ENCODE assay signal across 29 mouse cellular contexts in genomic region chr7:88491020-88491419, GRCm38 (mm10).
DNase-seq lines count a peak whose midpoint lies in the region; ATAC-seq and TF ChIP-seq lines count a peak whose summit lies in the region.
"Had no signal": no experiment of that assay in that cellular context is flagged by ENCODE, and none has a peak within 500 bp of the region (broad histone marks: within the 10 kb centered on the region; RNA-seq: fewer than 3 reads in every experiment).

No protein-coding gene starts in this region.

- H3K9ac ChIP-seq in forebrain, embryonic 14.5 days (ENCODE audit: low read length), result no peak overlapping the region
- no peak overlapping the region for H3K9ac ChIP-seq in forebrain, postnatal 0 days
- H3K9ac ChIP-seq in neural tube, embryonic 11.5 days (ENCODE audit: low read length), result no peak overlapping the region
- no peak overlapping the region for H3K9ac ChIP-seq in neural tube, embryonic 15.5 days (replicated peaks)
- H3K9ac ChIP-seq: embryonic facial prominence, embryonic 13.5 days; hindbrain, embryonic 12.5 days; intestine, embryonic 15.5 days; liver, embryonic 12.5 days; liver, postnatal 0 days; neural tube, embryonic 12.5 days had no signal

- DNase-seq in forebrain, embryonic 14.5 days (ENCODE audit: low spot score), result peak; percentile 27
- no peak for DNase-seq in forebrain, postnatal 0 days
- no peak for DNase-seq in neural tube, embryonic 11.5 days (ENCODE audit: low spot score)
- peak; percentile 15 for DNase-seq in embryo, embryonic 11 days
- no peak for DNase-seq in right cerebral cortex, postnatal 14 days
- DNase-seq in lung, adult 18-20 months, result no peak
- DNase-seq: adrenal gland, adult 2 months; adrenal gland, postnatal 36 days; cerebellum, adult 2 months; cerebellum, postnatal 14 days; gastrocnemius, postnatal 14 days; heart, postnatal 14 days; kidney, adult 2 months; kidney, postnatal 4 days; left cerebral cortex, postnatal 4 days; liver, postnatal 0 days; lung, postnatal 4 days; thymus, postnatal 4 days had no signal

- ATAC-seq in forebrain, embryonic 14.5 days, result peak; percentile 68
- no peak for ATAC-seq in forebrain, postnatal 0 days
- ATAC-seq in neural tube, embryonic 11.5 days (ENCODE audit: insufficient read depth, low FRiP score, low TSS enrichment), result 0 out of 2 replicates have a peak, but pooled peaks have one; percentile 38
- ATAC-seq in neural tube, embryonic 15.5 days (ENCODE audit: low FRiP score), result no peak
- ATAC-seq: activated CD4-positive, CD25-positive, alpha-beta regulatory T cell, adult 4 months; hindbrain, postnatal 0 days; intestine, embryonic 15.5 days; liver, embryonic 12.5 days; liver, postnatal 0 days; lung, postnatal 0 days had no signal

- H3K27ac ChIP-seq in forebrain, embryonic 14.5 days (ENCODE audit: low read depth, low read length), result no peak overlapping the region
- no peak overlapping the region for H3K27ac ChIP-seq in forebrain, postnatal 0 days (ENCODE audit: low read depth, low read length)
- no peak overlapping the region for H3K27ac ChIP-seq in neural tube, embryonic 11.5 days (ENCODE audit: low read depth, low read length)
- no peak overlapping the region for H3K27ac ChIP-seq in neural tube, embryonic 15.5 days (replicated peaks)
- H3K27ac ChIP-seq: embryonic facial prominence, embryonic 13.5 days; hindbrain, embryonic 12.5 days; hindbrain, postnatal 0 days; intestine, embryonic 15.5 days; liver, embryonic 12.5 days; neural tube, embryonic 12.5 days had no signal

- 8% methylated on average over 2 of the region's 2 CpGs for WGBS in forebrain, embryonic 14.5 days
- WGBS in forebrain, postnatal 0 days, result 16% methylated on average over 2 of the region's 2 CpGs
- 28% methylated on average over 2 of the region's 2 CpGs for WGBS in neural tube, embryonic 11.5 days
- 8% methylated on average over 2 of the region's 2 CpGs for WGBS in neural tube, embryonic 15.5 days

- no peak for TF ChIP-seq CTCF in forebrain, postnatal 0 days (IDR thresholded peaks at IDR 0.05; ENCODE audit: low read depth)

- H3K36me3 ChIP-seq in forebrain, embryonic 14.5 days (ENCODE audit: control insufficient read depth, insufficient read depth, low read length), result no peaks in the 10 kb centered on the region
- no peaks in the 10 kb centered on the region for H3K36me3 ChIP-seq in forebrain, postnatal 0 days (ENCODE audit: insufficient read depth)
- H3K36me3 ChIP-seq in neural tube, embryonic 11.5 days (ENCODE audit: control insufficient read depth, insufficient read depth, low read length), result no peaks in the 10 kb centered on the region
- H3K36me3 ChIP-seq in neural tube, embryonic 15.5 days, result no peaks in the 10 kb centered on the region
- H3K36me3 ChIP-seq: embryonic facial prominence, embryonic 13.5 days; hindbrain, embryonic 12.5 days; intestine, embryonic 15.5 days; liver, embryonic 12.5 days; neural tube, embryonic 12.5 days had no signal

- H3K9me3 ChIP-seq in forebrain, embryonic 14.5 days (replicated peaks; ENCODE audit: control insufficient read depth, low read length), result no peaks in the 10 kb centered on the region
- no peaks in the 10 kb centered on the region for H3K9me3 ChIP-seq in forebrain, postnatal 0 days (ENCODE audit: low read length)
- no peaks in the 10 kb centered on the region for H3K9me3 ChIP-seq in neural tube, embryonic 11.5 days (ENCODE audit: control insufficient read depth, low read length)
- no peaks in the 10 kb centered on the region for H3K9me3 ChIP-seq in neural tube, embryonic 15.5 days (replicated peaks)
- H3K9me3 ChIP-seq: embryonic facial prominence, embryonic 13.5 days; hindbrain, embryonic 12.5 days; intestine, embryonic 15.5 days; liver, embryonic 12.5 days; megakaryocyte, embryonic 14.5 days; neural tube, embryonic 12.5 days had no signal

- H3K4me3 ChIP-seq in forebrain, embryonic 14.5 days (ENCODE audit: low read depth, low read length), result no peak overlapping the region
- no peak overlapping the region for H3K4me3 ChIP-seq in forebrain, postnatal 0 days (ENCODE audit: low read depth, low read length)
- no peak overlapping the region for H3K4me3 ChIP-seq in neural tube, embryonic 11.5 days (ENCODE audit: low read depth, low read length)
- H3K4me3 ChIP-seq in neural tube, embryonic 15.5 days (replicated peaks), result no peak overlapping the region
- H3K4me3 ChIP-seq: embryonic facial prominence, embryonic 13.5 days; erythroblast, embryonic 14.5 days; hindbrain, embryonic 12.5 days; intestine, embryonic 15.5 days; liver, embryonic 12.5 days; megakaryocyte, embryonic 14.5 days; neural tube, embryonic 12.5 days had no signal

- H3K27me3 ChIP-seq in forebrain, embryonic 14.5 days (replicated peaks; ENCODE audit: control insufficient read depth, insufficient read depth, low read length), result no peaks in the 10 kb centered on the region
- H3K27me3 ChIP-seq in forebrain, postnatal 0 days (ENCODE audit: insufficient read depth, low read length), result no peaks in the 10 kb centered on the region
- H3K27me3 ChIP-seq in neural tube, embryonic 11.5 days (ENCODE audit: control insufficient read depth, insufficient read depth, low read length), result no peaks in the 10 kb centered on the region
- H3K27me3 ChIP-seq in neural tube, embryonic 15.5 days (replicated peaks), result no peaks in the 10 kb centered on the region
- H3K27me3 ChIP-seq: embryonic facial prominence, embryonic 13.5 days; hindbrain, embryonic 12.5 days; intestine, embryonic 15.5 days; liver, embryonic 12.5 days; megakaryocyte, embryonic 14.5 days; neural tube, embryonic 12.5 days had no signal

- H3K4me1 ChIP-seq in forebrain, embryonic 14.5 days (ENCODE audit: control insufficient read depth, insufficient read depth, low read length), result no peaks in the 10 kb centered on the region
- H3K4me1 ChIP-seq in forebrain, postnatal 0 days (ENCODE audit: insufficient read depth), result no peaks in the 10 kb centered on the region
- H3K4me1 ChIP-seq in neural tube, embryonic 11.5 days (ENCODE audit: control insufficient read depth, insufficient read depth, low read length), result no peaks in the 10 kb centered on the region
- no peaks in the 10 kb centered on the region for H3K4me1 ChIP-seq in neural tube, embryonic 15.5 days
- H3K4me1 ChIP-seq: embryonic facial prominence, embryonic 13.5 days; hindbrain, embryonic 12.5 days; intestine, embryonic 15.5 days; liver, embryonic 12.5 days; megakaryocyte, embryonic 14.5 days; neural tube, embryonic 12.5 days had no signal

- H3K4me2 ChIP-seq in forebrain, embryonic 14.5 days (ENCODE audit: low read length), result no peak overlapping the region
- no peak overlapping the region for H3K4me2 ChIP-seq in forebrain, postnatal 0 days (ENCODE audit: low read depth)
- H3K4me2 ChIP-seq in neural tube, embryonic 11.5 days (ENCODE audit: low read depth), result no peak overlapping the region
- H3K4me2 ChIP-seq in neural tube, embryonic 15.5 days, result no peak overlapping the region
- H3K4me2 ChIP-seq: embryonic facial prominence, embryonic 13.5 days; hindbrain, embryonic 12.5 days; intestine, embryonic 15.5 days; liver, embryonic 12.5 days; neural tube, embryonic 12.5 days had no signal

Comparison
In these comparisons a context has a peak if more than half of its experiments do, and no peak if none do; other contexts are left out.
1. ATAC-seq: peak in forebrain, embryonic 14.5 days (single experiment) and neural tube, embryonic 11.5 days (single experiment); none in forebrain, postnatal 0 days (single experiment) and neural tube, embryonic 15.5 days (single experiment).
2. DNase-seq: peak in forebrain, embryonic 14.5 days (single experiment) and embryo, embryonic 11 days (single experiment); none in forebrain, postnatal 0 days (single experiment), neural tube, embryonic 11.5 days (single experiment), right cerebral cortex, postnatal 14 days (single experiment) and lung, adult 18-20 months (0 of 2).